Mouse (Mus musculus) cerebellum, postnatal 10 days (tissue): ENCODE measurements around the gene Rprd2.

Experiments
- DNase-seq, 2 experiments: peaks; one replicate each; pipeline ENCODE4 v3.0.0; 2021; ENCODE audit warnings: mixed read lengths in 2 of 2

Rprd2 gene

DNA sequence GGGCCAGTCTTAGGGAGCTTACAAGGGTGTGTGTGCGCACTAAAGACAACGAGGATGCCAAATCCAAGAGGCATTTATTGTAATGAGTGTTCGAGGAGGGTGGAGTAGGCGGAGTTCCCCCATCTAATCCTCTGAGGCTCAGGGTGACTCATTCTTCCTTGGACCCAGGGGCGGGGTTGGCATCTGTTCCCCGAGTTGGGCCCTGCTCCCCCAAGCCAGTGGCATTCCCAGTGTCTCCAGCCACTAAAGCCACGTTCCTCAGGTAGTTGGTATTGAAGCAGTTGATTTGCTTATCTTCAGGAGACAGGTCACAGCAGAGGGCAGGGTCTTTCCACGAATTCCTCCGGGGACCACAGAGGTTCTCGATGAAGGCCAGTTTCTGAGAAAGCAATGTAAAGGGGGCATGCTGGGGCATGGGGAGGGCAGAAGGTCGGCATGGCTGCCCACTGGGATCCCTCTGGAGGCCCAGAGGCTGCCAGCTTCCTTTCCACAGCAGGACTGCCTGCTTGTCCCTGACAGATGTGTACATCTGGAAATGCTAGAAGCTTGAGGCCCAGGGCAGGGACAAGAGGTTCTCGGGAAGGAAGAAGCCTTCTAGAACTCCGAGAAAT is 84.5 kb downstream of the Rprd2 start:
- DNase-seq, result no peak

DNA sequence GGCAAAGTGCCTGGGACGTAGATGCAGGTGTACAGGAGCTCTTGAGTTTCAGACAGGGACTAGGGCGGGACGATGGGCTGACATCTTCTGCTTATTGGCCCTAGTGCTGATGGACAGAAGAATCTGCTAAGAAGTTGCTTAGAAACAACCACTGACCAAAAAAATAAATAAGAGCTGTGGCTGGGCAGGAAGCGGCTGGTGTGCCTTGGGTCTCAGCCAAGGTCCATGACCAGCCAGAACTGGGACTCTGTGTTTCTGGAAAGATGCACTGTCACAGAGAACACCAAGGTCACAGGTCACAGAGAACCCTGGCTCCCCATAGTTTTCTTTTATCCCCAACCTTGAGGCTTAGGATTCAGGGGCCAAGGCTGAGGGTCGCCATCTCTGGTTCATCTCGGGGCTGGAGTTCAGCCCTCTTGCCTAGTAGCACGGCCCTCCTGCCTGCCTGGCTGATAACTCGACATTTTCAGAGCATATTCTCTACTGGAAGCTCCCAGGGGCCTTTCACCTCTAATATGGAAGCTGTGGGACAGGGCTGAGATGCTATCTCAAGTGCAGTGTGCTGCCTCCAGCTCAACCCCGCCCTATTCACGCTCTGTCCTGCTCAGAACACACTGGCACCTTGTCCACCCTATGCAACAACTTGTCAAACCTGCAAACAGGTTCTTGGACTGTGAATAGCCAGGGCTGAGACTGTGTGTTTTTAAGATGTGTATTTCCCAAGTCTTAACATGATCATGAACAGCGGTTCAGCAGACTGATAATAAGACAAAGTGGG is 85.7 kb downstream of the Rprd2 start:
- DNase-seq, result peak in 1 of 2 experiments; percentile 14

DNA sequence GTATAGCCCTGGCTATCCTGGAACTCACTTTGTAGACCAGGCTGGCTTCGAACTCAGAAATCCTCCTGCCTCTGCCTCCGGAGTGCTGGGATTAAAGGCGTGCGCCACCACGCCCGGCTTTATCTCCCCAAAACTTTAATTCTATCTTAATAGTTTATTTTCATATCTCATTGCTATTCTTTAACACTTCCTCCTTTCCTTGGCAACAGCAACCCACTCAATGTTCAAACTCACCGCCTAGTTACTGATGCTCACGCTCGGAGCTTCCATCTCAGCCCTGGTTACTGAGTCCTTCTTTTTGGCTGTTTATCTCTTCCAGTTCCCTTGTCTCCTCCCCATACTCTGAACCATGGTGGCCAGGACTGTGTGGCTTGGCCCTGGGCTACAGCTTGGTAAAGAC is 86.4 kb downstream of the Rprd2 start:
- DNase-seq, result no peak

DNA sequence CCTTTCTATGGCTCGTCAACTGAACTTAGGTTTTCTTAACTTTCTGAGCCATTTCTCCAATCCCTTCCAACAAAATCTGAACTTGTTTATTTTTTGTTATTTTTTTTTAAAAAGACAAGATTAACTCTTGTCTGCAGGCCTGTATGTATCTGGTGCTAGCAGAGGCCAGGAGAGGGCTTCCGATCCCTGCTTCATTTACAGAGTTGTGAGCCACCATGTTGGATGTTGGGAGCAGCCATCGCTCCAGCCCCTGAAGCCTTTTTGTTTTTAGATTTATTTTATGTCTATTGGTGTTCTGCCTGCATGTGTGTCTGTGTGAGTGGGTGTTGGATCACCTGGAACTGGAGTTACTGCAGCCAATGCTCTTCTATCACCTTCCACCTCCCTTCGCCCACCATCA is 86.9 kb downstream of the Rprd2 start:
- DNase-seq, result no peak

DNA sequence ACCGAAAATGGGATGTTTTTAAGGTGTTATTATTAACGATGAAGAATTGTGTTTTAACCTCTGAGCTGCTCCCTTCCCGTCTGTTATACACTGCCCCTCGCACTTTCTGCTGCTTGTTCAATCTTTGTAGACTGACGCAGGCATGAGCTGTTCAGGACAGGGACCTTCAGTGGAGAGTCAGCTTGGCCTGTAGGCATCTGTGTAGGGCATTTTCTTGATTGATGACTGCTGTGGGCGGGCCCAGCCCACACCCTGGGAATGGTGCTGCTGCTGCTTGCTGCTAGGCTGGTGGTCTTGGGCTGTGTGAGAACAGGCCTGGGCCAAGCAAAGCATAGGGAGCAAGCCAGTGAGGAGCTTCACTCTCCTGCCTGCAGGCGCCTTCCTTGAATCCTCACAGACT is 88.2 kb downstream of the Rprd2 start:
- DNase-seq, result no peak

DNA sequence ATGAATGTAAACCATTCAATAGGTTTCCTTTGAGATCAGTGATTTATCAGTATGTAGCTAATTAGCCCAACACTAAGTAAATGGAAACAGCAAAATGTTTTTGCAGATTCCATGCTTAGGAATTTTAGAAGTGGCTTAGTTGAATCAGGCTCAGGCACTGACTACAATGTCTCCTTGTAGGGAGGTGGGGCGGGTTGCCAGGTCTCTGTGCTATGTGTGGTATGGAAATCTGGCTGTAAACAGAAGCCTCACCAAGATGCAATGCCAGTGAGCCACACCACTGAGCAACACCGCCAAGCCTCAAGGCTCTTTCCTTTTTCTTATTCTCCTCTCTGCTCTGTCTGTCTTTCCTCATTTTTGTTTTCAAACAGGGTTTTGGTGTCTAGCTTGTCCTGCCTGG is 89.8 kb downstream of the Rprd2 start:
- no peak for DNase-seq

DNA sequence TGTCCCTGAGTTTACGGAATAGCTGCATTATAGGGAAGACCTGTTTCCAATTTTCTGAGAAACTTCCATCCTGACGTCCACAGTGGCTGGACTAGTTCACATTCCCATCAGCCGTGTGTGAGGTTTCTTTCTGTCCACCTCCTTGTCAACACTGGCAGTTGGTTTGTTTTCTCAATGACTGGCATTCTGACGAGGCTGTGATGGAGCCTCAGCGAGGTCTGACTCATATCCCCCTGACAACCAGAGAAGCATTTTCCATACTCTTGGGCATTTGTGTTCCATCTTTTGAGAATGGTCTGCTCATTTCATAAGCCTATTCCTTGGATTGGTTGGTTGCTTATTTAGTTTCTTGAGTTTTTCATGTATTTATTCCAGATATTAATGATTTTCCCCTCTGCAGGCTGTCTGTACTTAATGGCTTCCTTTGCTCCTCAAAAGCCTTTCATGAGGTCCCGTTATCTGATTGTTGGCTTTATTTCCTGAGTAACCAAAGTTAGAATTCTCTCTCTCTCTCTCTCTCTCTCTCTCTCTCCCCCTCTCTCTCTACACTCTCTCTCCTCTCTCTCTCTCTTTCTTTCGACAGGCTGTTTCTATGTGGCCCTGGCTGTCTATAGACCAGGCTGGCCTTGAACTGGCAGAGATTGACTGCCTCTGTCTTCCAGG is 91.8 kb downstream of the Rprd2 start:
- no peak for DNase-seq

DNA sequence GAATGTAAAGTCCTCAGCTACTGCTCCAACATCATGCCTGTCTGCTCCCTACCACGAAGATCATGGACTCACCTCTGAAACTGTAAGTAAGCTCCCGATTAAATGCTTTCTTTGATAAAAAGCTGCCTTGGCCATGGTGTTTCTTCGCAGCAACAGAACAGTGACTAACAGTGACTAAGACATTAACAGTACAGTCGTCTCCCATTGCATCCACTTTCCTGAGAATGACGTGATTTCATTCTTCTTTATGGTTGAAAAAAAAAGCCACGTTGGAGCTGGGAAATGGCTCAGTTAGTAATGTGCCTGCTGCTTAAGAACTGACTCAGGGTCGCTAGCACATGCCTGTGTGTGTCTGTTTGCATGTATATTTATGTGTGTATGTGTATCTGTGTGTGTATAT is 92.8 kb downstream of the Rprd2 start:
- DNase-seq, result no peak

DNA sequence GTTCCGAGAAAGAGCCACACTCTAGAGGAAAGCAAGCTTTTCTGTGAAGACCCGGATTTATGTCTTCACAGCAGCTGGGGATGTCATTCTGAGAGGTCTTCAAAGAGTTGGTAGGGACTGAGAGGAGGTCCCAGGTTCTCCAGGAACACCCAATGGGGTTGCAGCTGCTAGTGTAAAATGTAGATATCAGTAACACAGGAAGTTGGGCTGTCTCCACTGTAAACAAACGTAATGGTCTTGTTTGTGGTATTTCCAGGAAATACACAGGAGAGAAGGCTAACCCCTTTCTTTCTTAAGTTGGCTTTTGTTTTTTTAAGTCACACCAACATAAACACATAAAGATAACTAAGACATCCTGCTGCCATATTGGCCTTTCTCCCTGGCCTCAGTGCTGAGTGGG is 96.3 kb downstream of the Rprd2 start:
- DNase-seq, result no peak

DNA sequence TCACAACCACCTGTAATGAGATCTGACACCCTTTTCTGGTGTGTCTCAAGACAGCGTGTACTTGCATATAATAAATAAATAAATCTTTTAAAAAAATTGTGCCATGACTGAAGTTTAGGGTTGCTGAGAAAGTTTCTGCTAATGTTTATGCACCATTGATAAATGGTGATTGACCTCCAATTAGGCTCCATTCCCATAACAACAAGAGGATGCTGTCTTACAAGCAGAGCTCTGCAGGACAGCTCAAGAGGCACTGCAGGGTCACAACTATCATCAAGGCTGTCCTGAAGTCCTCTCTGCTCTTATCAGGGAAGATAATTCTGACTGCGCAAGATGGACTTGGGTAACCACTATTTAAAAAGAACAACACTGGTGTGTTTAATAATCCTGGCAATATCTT is 100.5 kb downstream of the Rprd2 start:
- no peak for DNase-seq

DNA sequence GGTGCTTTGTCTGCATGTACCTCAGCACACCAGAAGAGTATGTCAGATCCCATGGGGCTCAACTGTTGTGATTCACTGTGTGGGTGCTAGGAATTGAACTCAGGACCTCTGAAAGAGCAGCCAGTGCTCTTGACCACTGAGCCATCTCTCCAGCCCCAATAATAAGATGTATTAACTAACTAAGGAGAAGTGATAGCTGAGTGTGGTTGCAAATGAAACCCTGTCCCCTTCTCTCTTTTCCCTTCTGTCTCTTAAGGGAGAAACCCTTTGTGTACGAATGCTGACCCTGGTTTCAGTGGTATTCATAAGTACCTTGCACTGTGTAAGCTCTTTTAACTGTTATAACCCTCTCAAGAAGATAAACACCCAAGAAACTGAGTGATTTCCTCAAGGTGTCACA is 102.6 kb downstream of the Rprd2 start:
- no peak for DNase-seq
